Mouse (Mus musculus): Measurements from ENCODE around the gene Borcs8. TPM values are rescaled to one million over a fixed set of nuclear protein-coding genes. Genes with fewer than 3 reads are reported as not detected.

Borcs8 gene
- total RNA-seq, 2 experiments from 2014 or later, result 32.0 to 42.0 TPM

DNA sequence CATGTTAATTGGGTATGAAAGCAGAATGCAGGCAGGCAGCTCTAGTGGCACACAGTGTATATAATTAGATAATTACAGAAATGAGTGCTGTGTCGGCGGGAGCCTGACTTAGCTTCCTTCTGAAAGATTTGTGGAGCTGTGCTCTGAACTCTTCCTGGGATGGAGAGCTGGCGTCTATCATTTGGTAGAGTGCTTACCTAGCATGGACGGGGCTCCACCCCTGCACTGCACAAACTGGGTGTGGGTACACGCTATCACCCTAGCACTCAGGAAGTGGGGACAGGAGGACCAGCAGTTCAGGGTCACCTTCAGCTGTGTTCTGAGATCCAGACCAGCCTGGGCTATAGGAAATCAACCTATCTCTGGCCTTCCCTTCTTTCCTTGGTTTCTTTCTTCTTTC is 34.0 kb downstream of the Borcs8 start:
- ATAC-seq (replicated peaks; ENCODE audit: poor library complexity), result no peak

DNA sequence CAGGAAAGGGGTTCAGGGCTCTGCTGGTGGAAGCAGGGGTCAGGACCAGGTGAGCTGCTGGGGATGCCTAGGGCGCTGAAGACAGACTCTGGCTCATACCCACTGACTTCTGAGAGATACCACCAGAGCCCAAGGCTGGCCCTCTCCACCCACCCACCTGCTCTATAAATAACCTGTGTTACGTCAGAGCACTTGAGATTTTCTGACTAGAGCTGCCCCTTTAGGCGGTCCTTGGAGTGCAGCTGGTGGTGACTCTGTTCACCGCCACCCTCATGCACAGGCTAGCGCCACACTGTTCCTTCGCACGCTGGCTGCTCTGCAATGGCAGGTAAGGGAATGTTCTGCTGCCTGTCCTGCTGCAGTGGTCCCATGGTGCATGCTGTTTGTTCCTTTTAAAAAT is 34.8 kb downstream of the Borcs8 start:
- no peak for ATAC-seq (replicated peaks; ENCODE audit: poor library complexity)

DNA sequence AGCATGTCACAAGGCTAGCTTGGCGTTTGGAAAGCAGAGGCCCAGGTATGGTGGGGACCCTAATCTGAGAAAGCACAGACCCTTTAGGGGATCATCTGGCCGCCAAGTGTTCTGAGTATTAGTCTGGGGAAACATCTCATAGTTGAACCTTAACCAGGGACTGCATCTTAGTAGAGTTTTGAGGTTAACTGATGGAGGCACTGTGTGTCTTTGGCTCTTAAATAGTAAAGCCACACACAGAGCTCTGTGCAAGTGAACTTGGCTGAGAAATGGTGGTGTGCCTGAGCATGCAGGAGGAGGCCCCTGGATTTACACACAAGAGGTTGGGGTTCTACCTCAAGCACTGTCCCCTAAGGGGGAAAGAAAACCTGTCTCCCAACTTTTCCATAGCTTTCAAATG is 38.9 kb downstream of the Borcs8 start:
- no peak for ATAC-seq (replicated peaks; ENCODE audit: poor library complexity)

DNA sequence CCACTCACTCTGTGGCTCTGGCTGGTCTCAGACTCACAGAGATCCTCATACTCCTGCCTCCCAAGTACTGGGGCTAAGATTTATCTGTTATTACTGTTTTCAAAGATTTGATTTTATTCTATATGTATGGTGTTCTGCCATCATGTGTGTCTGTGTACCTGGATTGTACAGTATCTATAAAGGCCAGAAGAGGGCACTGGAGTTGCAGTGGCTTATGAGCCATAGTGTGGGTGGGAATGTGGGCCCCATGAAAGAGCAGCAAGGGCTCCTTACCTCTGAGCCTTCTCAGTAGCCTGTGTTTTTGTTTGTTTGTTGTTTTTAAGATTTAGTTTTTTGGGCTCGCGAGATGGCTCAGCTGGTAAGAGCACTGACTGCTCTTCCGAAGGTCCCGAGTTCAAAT is 39.8 kb downstream of the Borcs8 start:
- peak; percentile 72 for ATAC-seq (replicated peaks; ENCODE audit: poor library complexity)

DNA sequence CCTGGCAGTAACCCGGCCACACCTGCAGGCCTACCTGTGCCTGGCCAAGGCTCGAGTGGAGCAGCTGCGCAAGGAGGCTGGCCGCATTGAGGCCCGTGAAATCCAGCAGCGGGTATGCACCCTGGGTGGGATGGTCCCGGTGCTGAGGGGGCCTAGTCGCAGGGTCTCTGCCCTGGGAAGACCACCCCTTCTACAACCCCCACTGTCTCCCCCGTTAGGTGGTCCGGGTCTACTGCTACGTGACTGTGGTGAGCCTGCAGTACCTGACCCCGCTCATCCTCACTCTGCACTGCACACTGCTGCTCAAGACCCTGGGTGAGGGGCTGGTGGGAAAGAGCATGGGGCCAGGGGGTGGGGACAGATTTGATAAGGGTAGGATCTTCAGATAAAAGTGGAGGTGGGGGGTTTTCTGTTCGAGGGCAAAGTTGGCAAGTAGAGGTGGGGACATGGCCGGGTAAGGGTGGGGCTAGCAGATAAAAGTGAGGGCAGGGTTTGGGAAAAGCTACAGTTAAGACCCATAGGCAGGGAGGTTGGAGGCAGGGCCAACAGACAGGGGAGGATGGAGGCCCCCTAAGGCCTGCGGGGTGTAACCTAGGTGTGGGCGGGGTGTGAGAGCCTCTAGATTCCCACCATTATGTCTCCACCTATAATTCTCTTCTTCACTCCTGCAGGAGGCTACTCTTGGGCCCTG is 42.1 kb downstream of the Borcs8 start:
- ATAC-seq (replicated peaks; ENCODE audit: poor library complexity), result peak; percentile 85

DNA sequence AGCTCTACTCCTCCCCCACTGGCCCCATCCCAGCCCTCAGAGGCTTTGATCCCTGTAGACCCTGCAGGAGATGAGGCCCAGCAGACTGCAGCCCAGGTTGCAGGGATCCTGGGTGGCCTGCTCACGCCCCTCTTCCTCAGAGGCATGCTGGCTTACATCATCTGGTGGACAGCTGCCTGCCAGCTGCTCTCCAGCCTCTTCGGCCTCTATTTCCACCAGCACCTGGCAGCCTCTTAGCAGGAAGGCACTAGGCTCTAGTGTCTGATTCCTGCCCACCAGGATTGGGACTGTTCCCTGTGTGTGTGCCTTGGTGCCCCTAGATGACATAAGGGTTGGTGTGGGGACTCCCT is 42.6 kb downstream of the Borcs8 start:
- ATAC-seq (replicated peaks; ENCODE audit: poor library complexity), result 0 out of 2 replicates have a peak, but pooled peaks have one; percentile 8

DNA sequence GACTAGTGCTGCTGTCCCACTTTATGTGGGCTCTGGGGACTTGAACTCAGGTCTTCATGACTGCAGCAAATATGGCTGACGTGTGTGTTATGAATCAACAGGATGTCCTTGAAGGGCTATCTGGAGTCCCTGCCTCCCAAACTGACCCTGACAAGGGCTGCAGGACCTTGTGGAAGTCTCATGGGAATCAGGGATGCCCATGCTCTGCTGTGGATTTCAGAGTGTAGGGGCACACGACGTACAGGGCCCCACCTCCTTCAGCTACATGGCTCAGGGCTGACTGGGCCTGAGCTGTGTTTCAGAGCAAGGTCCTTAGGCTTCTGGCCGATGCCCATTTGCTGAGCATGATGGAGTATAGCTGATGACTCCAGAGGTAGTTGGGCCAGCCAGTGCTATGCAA is 43.9 kb downstream of the Borcs8 start:
- no peak for ATAC-seq (replicated peaks; ENCODE audit: poor library complexity)

DNA sequence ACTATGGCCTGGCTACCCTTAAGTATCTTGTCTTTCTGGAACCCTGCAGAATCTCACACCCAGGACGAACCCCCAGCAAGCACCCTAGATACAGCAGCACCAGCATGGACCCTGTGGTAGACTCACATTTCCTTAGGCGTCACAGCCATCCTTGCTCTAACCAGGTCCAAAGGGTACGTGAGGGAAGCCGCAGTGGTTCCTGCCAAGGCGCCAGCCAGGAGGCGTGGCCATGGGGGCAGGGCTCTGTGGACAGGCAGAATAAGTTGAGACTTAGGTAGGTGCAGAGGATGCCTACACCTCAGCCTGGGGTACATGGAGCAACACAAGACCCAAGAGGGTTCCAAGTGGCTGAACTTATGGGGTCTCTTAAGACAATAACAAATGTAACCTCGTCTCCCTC is 49.4 kb downstream of the Borcs8 start:
- 0 out of 2 replicates have a peak, but pooled peaks have one; percentile 23 for ATAC-seq (replicated peaks; ENCODE audit: poor library complexity)

DNA sequence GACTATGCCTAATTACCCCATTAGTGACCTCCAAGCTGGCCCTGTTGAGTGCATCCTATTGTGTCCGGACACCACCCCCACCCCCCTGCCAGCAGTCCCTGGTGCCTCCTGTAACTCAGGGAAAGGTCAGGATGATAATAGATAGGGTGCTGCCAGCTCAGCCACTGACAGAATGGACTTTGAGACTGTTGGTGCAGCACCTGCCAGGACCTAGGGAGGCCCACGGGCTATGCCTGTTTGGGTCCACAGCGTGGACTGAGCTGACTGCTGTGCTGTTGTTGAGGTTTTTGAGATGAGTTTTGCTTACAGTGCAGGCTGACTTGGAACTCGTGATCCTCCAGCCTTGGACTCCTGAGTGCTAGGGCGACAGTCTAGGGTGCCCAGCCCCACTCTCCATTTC is 53.9 kb downstream of the Borcs8 start:
- ATAC-seq (replicated peaks; ENCODE audit: poor library complexity), result no peak

DNA sequence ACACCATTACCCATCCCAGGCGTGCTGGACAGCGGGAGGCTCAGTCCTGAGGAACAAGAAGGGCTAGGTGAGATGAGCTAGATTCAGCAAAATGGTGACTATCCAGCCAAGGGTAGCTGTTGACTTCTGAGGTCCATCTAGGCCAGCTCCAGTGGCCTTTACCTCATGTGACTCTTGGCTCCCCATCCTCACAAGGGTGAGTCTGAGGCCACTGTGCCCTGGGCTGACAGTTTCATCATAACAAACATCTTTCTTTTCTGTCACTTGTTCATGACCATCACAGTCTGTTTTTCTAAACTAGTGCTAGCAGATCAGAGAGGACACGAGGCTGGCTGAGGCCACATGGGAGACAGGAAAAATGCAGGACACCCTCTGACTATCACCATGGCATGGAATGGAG is 54.9 kb downstream of the Borcs8 start:
- no peak for ATAC-seq (replicated peaks; ENCODE audit: poor library complexity)

DNA sequence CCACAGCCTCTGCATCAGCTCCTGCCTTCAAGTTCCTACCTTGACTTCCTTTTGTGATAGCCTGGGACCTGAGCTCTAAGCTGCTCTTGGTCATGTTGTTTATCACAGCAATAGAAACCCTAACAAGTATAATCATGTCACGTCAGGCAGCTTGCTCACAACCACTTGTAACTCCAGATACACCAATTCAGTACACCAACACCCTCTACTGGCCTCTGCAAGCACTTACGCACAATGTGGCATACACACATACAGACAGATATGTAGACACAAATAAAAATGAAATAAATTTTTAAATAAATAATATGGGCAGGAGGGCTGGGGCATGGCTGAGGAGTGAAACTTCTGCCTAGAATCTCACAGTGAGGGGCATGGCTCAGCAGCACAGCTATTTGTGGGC is 56.5 kb downstream of the Borcs8 start:
- ATAC-seq (replicated peaks; ENCODE audit: poor library complexity), result peak; percentile 60

Other genes with a start within 250 kb of the Borcs8 start
- 0.49 and 0.52 TPM in 2 replicates for gene Tssk6, start 237.3 kb upstream of the Borcs8 start, total RNA-seq (2015)
- gene Tssk6, start 237.3 kb upstream of the Borcs8 start, total RNA-seq (2017), result 0.08 and 0.57 TPM in 2 replicates
- 48.2 and 51.8 TPM in 2 replicates for gene Ndufa13, start 236.9 kb upstream of the Borcs8 start, total RNA-seq (2015)
- gene Ndufa13, start 236.9 kb upstream of the Borcs8 start, total RNA-seq (2017), result 99.5 and 114 TPM in 2 replicates
- not detected in 2 replicates for gene Yjefn3, start 236.8 kb upstream of the Borcs8 start, total RNA-seq (2015)
- gene Yjefn3, start 236.8 kb upstream of the Borcs8 start, total RNA-seq (2017), result 0.37 TPM in 1 of 2 replicates, not detected in the other
- 71.4 and 75.1 TPM in 2 replicates for gene Gatad2a, start 143.1 kb upstream of the Borcs8 start, total RNA-seq (2015)
- 54.0 and 68.3 TPM in 2 replicates for gene Gatad2a, start 143.1 kb upstream of the Borcs8 start, total RNA-seq (2017)
- 24.0 and 24.6 TPM in 2 replicates for gene Mau2, start 96.8 kb upstream of the Borcs8 start, total RNA-seq (2015)
- gene Mau2, start 96.8 kb upstream of the Borcs8 start, total RNA-seq (2017), result 24.0 and 26.7 TPM in 2 replicates
- gene Sugp1, start 96.7 kb upstream of the Borcs8 start, total RNA-seq (2015), result 8.4 and 11.4 TPM in 2 replicates
- 22.2 and 32.1 TPM in 2 replicates for gene Sugp1, start 96.7 kb upstream of the Borcs8 start, total RNA-seq (2017)
- gene Tm6sf2, start 66.6 kb upstream of the Borcs8 start, total RNA-seq (2015), result 0.54 TPM in 1 of 2 replicates, not detected in the other
- gene Tm6sf2, start 66.6 kb upstream of the Borcs8 start, total RNA-seq (2017), result not detected in 2 replicates
- gene Hapln4, start 56.0 kb upstream of the Borcs8 start, total RNA-seq (2015), result not detected in 2 replicates
- gene Hapln4, start 56.0 kb upstream of the Borcs8 start, total RNA-seq (2017), result not detected in 2 replicates
- gene Ncan, start 18.6 kb upstream of the Borcs8 start, total RNA-seq (2015), result not detected in 2 replicates
- not detected in 2 replicates for gene Ncan, start 18.6 kb upstream of the Borcs8 start, total RNA-seq (2017)
- 38.4 and 45.6 TPM in 2 replicates for gene Nr2c2ap, start 8.2 kb upstream of the Borcs8 start, total RNA-seq (2015)
- 11.6 and 13.2 TPM in 2 replicates for gene Nr2c2ap, start 8.2 kb upstream of the Borcs8 start, total RNA-seq (2017)
- 8.0 and 8.5 TPM in 2 replicates for gene Rfxank, start 345 bp upstream of the Borcs8 start, total RNA-seq (2015)
- gene Rfxank, start 345 bp upstream of the Borcs8 start, total RNA-seq (2017), result 5.7 and 5.9 TPM in 2 replicates
- gene Mef2b, start 212 bp downstream of the Borcs8 start, total RNA-seq (2015), result not detected in 2 replicates
- not detected in 2 replicates for gene Mef2b, start 212 bp downstream of the Borcs8 start, total RNA-seq (2017)
- gene Tmem161a, start 32.9 kb downstream of the Borcs8 start, total RNA-seq (2015), result 9.0 and 16.0 TPM in 2 replicates
- gene Tmem161a, start 32.9 kb downstream of the Borcs8 start, total RNA-seq (2017), result 11.2 and 11.3 TPM in 2 replicates
- 2.5 and 2.8 TPM in 2 replicates for gene Slc25a42, start 72.8 kb downstream of the Borcs8 start, total RNA-seq (2015)
- gene Slc25a42, start 72.8 kb downstream of the Borcs8 start, total RNA-seq (2017), result 1.4 and 2.4 TPM in 2 replicates
- gene Sugp2, start 94.7 kb downstream of the Borcs8 start, total RNA-seq (2015), result 32.2 and 53.8 TPM in 2 replicates
- gene Sugp2, start 94.7 kb downstream of the Borcs8 start, total RNA-seq (2017), result 44.2 and 45.7 TPM in 2 replicates
- 7.1 and 9.2 TPM in 2 replicates for gene Armc6, start 95.0 kb downstream of the Borcs8 start, total RNA-seq (2015)
- gene Armc6, start 95.0 kb downstream of the Borcs8 start, total RNA-seq (2017), result 3.2 and 5.3 TPM in 2 replicates
- gene Homer3, start 143.3 kb downstream of the Borcs8 start, total RNA-seq (2015), result 4.2 and 5.8 TPM in 2 replicates
- gene Homer3, start 143.3 kb downstream of the Borcs8 start, total RNA-seq (2017), result 8.9 and 9.9 TPM in 2 replicates
- 42.7 and 44.7 TPM in 2 replicates for gene Ddx49, start 163.0 kb downstream of the Borcs8 start, total RNA-seq (2015)
- 163 and 172 TPM in 2 replicates for gene Ddx49, start 163.0 kb downstream of the Borcs8 start, total RNA-seq (2017)
- gene Cope, start 163.0 kb downstream of the Borcs8 start, total RNA-seq (2015), result 214 and 223 TPM in 2 replicates
- gene Cope, start 163.0 kb downstream of the Borcs8 start, total RNA-seq (2017), result 129 and 151 TPM in 2 replicates
- gene Cers1, start 176.3 kb downstream of the Borcs8 start, total RNA-seq (2015), result not detected in 2 replicates
- gene Cers1, start 176.3 kb downstream of the Borcs8 start, total RNA-seq (2017), result not detected in 2 replicates
- gene Gdf1, start 190.3 kb downstream of the Borcs8 start, total RNA-seq (2015), result not detected in 2 replicates
- gene Gdf1, start 190.3 kb downstream of the Borcs8 start, total RNA-seq (2017), result not detected in 2 replicates
- 13.9 and 15.3 TPM in 2 replicates for gene Upf1, start 213.8 kb downstream of the Borcs8 start, total RNA-seq (2015)
- 32.3 and 32.5 TPM in 2 replicates for gene Upf1, start 213.8 kb downstream of the Borcs8 start, total RNA-seq (2017)
- not detected in 2 replicates for gene Comp, start 234.1 kb downstream of the Borcs8 start, total RNA-seq (2015)
- gene Comp, start 234.1 kb downstream of the Borcs8 start, total RNA-seq (2017), result 0.07 TPM in 1 of 2 replicates, not detected in the other

All from megakaryocyte progenitor cell, adult 5-6 weeks (primary cell).